In the genomic region with DNA sequence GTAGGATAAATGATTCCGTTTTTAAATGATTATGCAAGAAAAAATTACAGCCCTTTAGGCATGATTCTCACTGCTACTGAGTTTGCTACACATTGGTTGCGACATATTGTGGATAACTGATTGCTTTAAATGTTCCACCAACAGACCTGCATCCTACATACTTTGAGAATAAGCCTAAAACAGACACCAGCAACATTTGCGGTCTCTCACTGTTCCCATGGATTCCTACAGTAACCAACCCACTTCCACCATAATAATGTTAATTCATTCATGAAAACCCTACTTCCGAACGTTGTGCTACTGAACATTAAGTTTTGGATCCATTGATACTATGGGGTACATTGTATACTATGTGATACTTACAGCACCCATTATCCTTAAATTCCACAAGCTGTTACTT, we compare ENCODE assay signal across 21 mouse cellular contexts. TPM values are rescaled to one million over a fixed set of nuclear protein-coding genes. Genes with fewer than 3 reads are reported as not detected.
"Had no signal": no experiment of that assay in that cellular context is flagged by ENCODE, and none has a peak within 500 bp of the region (broad histone marks: within the 10 kb centered on the region; RNA-seq: fewer than 3 reads in every experiment).

No protein-coding gene starts in this region.

- H3K9me3 ChIP-seq: lung, embryonic 15.5 days; midbrain, embryonic 13.5 days; midbrain, embryonic 15.5 days; neural tube, embryonic 12.5 days; stomach, embryonic 15.5 days had no signal

- DNase-seq: liver, postnatal 0 days; lung, adult 2 months; lung, postnatal 14 days; lung, postnatal 36 days; right cerebral cortex, postnatal 14 days; thymus, adult 18-20 months; thymus, postnatal 14 days; thymus, postnatal 36 days had no signal

- H3K4me2 ChIP-seq: lung, embryonic 15.5 days; midbrain, embryonic 11.5 days; midbrain, embryonic 13.5 days; midbrain, embryonic 15.5 days; neural tube, embryonic 12.5 days; stomach, embryonic 15.5 days had no signal

- H3K4me1 ChIP-seq: lung, embryonic 15.5 days; megakaryocyte, embryonic 14.5 days; midbrain, embryonic 13.5 days; midbrain, embryonic 15.5 days; neural tube, embryonic 12.5 days; stomach, embryonic 15.5 days had no signal

- H3K9ac ChIP-seq: liver, postnatal 0 days; lung, embryonic 15.5 days; midbrain, embryonic 13.5 days; midbrain, embryonic 15.5 days; neural tube, embryonic 12.5 days; stomach, embryonic 15.5 days had no signal

- H3K27ac ChIP-seq: lung, embryonic 15.5 days; macrophage; midbrain, embryonic 13.5 days; midbrain, embryonic 15.5 days; neural tube, embryonic 12.5 days; stomach, embryonic 15.5 days; stomach, postnatal 0 days had no signal

- ATAC-seq: liver, postnatal 0 days; lung, postnatal 0 days; midbrain, embryonic 13.5 days; midbrain, embryonic 15.5 days had no signal

- H3K27me3 ChIP-seq: lung, embryonic 15.5 days; midbrain, embryonic 13.5 days; midbrain, embryonic 15.5 days; neural tube, embryonic 12.5 days; stomach, embryonic 15.5 days had no signal

- H3K4me3 ChIP-seq: lung, embryonic 15.5 days; megakaryocyte, embryonic 14.5 days; midbrain, embryonic 13.5 days; midbrain, embryonic 15.5 days; neural tube, embryonic 12.5 days; stomach, embryonic 15.5 days had no signal

- H3K36me3 ChIP-seq: lung, embryonic 15.5 days; midbrain, embryonic 13.5 days; midbrain, embryonic 15.5 days; neural tube, embryonic 12.5 days; stomach, embryonic 15.5 days had no signal

RNA-seq across cellular contexts. Expression of gene D7Ertd443e, which starts 53.8 kb away (rescaled TPM):
- total RNA-seq: megakaryocyte progenitor cell, adult 5-6 weeks; monocyte, adult 5-6 weeks; neutrophil, adult 5-6 weeks had no signal
- polyA plus RNA-seq: liver, postnatal 0 days; macrophage; midbrain, embryonic 11.5 days; neural tube, embryonic 12.5 days had no signal
